Mouse (Mus musculus) mouse trophoblast stem cell (cell line): ENCODE data around the gene Upp2.

ENCODE experiments used
- in situ Hi-C, 2 experiments: fragments of 300-500 bp; cut with MseI, MboI; formaldehyde crosslinking; loops; 2 replicates in 1 of 2; 3 replicates in 1 of 2; pipeline ENCODE4 v1.15.1; 2025

The Upp2 gene

DNA sequence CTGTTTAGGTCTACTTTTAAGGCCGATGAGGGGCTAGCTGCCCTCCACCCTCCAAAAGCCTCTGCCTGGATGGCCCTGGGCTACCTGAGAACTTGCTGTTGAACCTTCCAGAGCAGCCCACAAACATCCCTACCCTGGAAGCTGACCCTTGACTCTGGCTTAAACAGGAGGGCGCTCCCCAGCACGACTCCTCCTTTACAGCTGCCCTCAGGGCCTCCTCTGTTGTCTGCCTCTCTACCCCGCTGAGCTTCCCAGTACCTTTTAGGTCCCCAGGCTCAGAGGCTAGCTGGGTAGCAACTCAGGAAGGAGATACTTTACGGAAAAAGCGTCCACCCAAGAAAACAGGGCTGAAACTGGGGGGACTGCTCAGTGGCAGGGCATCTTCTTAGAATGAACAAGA lies 15.2 kb upstream of the Upp2 start:
- in situ Hi-C loops, result no loop called here

DNA sequence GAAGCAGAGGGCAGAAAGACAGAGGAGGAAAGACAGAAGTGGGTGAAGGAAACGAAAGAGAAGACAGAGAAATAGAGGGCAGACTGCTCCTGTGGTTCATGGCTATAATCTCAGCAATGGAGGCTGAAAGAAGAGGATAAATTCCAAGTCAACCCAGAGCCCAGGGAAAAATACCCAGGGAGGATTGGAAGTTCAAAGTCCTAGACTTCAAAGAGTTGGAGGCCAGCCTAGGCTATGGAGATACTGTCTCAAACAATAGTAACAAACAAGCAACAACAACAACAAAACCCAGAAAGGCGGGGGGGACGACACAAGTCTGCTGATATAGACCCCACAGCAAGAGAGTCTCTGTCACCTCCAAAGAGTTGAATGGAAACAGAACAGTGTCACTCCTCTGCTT lies 14.8 kb upstream of the Upp2 start:
- in situ Hi-C loops, result no loop called here

DNA sequence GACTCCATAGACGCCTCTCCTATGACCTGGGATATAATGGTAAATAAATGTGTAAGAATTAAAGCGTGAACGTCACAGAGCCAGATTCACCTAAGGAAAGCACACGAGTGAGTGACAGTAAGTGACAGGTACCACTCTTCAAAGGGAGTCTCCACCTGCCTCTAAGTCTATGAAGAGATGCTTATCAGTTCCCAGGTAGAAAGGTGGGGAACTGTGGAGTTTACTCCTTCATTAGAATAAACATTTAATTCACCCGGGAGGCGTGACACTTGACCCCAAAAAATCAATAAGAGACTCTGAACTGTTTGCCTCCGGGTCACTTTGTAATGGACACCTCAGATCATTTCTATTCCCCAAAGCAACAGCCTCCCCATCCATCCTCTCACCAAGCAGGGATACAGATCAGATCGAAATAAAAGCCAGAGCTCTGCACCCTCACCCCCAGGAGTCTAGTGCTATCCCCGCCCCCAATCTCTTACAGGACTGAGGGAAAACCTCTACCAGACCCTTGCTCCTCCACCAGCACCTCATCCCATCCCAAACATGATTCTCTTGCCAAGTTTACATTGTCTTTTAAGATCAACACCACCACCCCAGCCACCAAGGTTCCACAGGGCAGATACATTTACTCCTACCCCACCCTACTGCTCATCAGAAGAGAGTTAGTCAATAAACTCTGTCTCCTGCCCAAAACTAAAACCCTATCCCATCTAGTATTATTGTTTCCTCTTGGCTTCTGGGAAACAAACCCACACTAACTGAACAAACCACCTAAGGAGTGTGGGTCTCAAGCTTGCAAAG lies 9.9 kb upstream of the Upp2 start:
- in situ Hi-C loops, result no loop called here

DNA sequence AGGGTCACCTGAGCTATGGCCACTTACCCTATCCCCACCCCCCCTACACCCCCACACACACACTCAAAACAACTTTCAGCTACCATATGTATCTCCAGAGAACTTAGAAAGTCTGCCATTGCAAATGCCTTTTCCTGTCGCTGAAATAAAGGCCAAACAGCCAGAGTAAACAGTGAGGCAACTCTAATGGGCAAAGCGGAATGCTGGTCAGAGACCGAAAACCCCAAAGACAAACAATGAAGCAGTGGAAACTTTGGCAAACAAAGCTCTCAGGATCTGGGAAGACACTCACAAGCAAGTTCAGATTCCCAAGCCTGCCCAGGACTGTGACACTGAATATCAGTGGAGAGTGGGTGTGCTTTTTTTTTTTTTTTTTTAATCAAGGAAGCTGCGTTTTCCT lies 5.0 kb upstream of the Upp2 start:
- in situ Hi-C loops, result no loop called here

DNA sequence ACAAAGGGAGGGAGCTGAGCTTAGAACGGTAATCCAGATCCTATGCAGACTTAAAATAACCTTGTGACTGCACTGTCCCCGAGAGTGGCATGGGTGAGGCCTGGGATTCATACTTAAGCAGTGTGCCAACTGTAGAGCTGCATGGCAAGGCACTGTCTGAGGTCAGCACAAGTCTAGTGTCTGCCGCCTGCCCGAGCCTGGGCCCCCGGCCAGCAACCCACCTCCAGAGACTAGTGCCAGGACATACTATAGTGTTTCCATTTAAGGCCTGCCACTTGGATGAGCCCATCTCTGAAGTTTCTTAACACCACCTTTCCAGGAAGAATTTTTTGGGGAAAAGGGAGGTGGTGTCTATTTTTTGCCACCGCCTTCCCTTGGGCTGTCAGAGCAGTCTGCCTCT lies 1.8 kb upstream of the Upp2 start:
- in situ Hi-C loops, result no loop called here

DNA sequence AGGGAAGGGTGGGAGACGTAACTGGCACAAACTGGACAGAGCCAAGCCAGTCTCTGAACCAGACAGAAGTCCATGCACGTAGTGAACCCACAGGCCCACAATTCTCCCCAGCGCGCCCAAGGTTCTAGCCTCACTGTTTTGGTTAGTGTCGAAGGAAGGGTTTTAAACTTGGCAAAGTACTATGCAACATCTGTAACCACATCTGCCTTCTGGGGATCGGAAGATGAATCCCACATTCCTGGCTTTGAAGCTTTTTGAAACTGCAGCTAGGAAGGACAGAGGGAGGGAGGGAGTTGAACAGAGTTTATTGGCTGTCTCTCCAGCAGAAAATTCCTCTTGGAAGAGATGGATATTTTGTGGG lies 1.1 kb upstream of the Upp2 start:
- in situ Hi-C loops, result no loop called here

DNA sequence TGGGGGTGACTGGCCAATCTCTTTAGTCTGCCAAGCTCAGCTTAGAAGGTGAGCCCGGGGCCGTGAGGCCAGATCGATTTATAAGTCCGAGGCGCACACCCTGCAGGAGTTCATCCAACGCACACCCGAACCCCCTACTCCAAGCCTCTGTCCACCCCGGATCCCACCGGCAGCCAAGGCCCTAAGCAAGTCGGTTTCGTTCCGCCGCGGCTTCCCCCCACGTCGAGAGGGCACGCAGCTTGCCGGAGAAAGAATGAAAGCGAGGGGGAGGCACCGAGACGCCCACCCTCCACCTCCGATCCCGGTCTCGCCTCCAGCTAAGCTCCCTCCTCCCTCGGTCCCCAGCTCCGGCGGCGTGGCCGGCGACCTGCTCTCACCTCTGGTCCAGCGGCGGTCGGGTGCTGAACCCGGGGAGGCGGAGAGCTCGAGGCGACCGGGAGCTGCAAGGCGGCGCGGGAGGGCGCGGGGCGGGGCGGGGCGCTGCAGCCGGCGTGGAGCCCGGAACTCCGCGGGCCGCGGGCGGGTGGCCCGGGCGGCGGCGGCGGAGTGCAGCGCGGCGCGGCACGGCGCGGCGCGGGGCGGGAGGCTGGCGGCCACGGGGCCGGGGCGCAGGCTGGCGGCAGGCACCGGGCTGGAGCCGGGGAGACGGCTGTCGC lies 560 bp upstream of the Upp2 start:
- in situ Hi-C loops, result no loop called here

DNA sequence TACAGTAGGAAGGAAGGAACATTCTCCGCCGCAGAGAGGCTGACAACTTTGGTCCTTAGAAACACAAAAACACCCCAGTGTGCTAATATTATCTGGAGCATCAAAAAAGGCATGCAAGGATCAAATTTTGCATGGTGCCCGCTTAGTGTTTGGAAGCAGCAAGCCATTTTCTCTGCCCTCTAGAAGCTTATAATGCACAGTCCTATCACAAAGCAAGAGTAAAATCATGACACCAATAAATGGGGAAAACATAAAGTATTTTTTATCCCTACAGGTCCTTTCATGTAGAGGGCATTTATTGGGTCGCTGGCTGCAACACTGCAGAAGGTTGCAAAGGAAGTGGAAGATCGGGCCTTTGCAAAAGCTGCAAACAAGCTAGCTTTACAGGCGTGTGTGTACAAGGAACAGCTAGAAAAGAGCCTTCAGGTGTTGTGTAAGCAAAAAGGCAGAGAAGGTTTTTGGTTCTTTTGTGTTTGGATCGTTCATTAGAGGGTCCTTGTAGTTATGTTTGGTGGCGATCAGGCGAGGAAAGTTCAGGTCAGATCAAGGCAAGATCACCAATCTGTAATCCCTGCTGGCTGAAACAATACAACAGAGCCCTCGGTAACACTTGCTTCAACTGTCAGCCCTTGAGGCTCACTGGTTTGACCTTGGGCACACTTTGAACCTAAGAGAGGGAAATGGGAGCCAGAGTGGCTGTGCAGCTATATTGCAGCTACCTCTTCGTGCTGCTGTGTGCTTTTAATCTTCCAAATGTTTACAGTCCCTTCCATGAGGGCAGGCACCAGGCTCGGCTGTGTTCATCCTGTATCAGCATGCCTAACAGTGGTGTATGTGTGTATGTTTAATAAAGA lies 995 bp downstream of the Upp2 start:
- in situ Hi-C loops, result no loop called here

DNA sequence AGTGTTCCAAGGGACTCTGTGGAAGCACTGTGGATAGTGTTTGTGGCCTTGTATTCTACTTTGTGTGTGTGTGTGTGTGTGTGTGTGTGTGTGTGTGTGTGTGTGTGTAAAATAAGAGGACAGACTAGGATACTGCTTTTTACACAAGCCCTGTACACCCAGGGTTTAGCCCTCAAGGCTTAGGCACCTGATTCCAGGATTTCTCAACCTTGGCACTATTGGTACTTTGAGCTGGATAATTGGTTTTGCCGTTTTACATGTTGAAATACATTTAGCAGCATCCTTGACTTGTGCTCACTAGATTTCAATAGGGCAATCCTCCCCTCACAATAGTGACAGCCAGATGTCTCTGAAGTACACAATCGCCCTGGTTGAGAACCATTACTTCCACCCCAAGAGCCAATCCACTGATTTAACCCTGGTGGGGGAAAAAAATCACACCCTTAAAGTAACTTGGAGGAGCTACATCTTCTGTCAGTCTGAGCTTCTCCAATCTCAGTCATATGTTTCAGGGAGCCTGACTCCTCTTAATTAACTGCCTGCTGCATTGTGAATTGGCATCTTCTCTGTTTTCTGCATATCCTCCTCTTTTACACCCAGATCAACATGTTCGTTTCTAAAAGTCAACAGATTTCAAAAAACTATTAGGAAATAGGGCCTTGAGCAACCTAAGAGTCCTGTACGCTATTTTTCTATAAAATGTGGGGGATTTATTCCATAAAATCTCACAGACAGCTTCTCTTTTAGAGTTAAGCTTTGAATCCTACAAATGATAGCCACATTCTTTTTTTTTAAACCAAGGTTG lies 1.9 kb downstream of the Upp2 start:
- in situ Hi-C loops, result no loop called here

DNA sequence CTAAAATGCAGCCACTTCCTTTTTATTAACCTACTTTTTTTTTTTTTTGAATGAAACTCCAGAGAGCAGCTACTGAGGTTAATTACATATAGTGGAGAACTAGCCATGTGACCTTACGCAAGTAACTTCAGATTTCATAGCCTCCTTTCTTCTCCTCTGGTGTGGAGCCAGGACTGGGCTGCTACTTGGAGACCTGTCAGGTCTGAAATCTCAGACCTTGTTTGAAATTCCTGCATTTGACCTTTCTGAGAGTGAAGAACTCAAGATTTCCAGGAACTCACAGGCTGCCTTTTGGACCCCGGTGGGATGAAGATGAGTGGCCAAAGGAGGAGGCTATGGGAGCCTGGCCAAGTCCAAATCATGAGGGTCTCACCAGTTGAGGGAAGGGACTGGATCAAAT lies 7.1 kb downstream of the Upp2 start:
- in situ Hi-C loops, result no loop called here

DNA sequence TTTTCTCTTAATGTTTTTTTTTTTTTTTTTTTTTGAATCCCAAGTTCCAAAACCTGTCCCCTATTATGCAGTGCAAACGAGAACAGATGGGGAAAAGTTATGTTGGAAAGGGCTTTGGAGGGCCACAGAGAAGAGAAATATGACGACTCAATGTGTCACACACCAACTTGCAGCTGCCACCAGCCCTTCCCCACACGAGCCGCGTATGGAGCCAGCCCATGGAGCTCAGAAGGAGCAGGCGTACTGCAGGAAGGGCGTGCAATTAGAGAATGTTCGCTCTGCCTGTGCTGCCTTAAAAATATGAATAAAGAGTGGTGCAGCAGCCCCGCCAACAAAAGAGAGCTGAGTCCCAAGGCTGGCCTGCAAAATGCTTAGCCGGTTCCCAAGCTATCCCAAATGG lies 19.2 kb downstream of the Upp2 start:
- in situ Hi-C loops, result no loop called here

DNA sequence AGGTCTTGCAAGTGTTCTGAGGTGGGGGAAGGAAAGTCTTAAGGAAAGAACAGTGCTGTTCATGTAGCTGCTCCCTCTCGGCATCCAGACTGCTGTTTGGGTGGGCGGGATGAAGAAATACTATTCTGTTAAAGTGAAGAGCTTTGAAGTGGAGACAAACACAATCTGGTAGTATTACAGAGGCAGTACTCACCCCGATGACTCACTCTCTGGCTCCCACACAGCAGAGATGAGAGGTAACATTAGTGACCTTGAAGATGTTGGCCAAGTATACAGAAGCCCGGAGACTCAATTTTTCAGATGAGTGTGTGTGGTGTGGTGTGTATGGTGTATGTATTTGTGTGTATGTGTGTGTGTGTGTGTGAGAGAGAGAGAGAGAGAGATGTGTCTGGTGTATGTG lies 22.5 kb downstream of the Upp2 start:
- in situ Hi-C loops, result no loop called here

DNA sequence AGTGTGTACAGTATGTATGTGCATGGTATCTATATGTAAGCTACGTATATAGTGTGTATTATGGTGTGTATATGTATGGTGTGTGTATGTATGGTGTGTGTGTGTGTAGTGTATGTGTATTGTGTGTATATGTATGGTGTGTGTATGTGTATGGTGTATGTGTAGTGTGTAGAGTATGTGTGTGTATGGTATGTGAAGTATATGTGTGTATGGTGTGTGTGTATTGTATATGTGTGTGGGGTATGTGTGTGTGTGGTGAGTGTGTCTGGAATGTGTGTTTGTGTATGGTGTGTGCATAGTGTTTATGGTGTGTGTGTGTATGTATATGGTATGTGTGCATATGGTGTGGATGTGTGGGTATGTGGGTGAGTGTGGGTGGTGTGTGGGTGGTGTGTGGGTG lies 23.0 kb downstream of the Upp2 start:
- in situ Hi-C loops, result no loop called here

DNA sequence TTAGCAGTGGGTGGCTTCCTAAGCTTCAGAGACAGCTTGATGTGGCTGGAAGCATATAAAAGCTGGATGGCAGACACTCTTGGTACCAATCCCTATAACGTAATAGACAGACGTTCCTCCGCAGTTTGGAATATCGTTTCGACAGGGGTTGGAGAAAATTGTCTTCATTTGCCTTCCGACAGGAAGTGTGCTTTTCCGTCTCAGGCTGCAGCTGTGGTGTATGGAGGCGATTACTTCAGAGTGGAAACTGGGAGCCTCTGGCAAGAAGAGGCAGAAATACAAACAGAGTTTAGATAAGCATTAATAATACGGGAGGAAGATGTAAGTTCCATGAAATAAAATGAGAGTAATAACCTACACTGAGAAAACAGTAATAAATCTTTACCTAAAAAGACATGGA lies 28.3 kb downstream of the Upp2 start:
- in situ Hi-C loops, result no loop called here

DNA sequence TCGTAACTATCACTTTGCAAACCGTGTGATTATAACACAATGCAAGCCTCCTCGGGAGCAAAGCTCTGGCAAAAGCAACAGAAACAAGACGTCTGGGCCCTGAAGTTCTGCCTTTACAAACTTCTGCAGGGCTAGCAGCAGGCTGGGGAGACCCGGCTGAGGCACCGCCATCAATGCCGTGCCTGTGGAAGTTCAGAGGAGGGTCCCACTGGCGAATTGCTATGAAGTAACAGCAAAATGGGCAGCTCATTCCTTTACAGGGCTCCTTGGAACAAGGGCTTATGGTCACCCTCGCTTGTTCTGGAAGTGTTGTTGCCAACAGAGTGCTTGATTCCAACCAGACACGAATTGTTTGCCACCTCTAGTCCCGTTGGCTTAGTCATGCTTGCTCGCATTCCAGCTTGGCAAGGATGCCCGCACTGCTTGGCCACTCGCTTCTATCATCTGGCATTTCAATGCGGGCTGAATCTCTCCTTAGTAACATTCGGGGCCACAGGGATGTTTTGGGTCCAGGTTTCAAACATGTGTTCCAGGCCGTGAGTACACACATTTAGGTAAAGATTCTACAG lies 29.8 kb downstream of the Upp2 start:
- in situ Hi-C loops, result no loop called here

DNA sequence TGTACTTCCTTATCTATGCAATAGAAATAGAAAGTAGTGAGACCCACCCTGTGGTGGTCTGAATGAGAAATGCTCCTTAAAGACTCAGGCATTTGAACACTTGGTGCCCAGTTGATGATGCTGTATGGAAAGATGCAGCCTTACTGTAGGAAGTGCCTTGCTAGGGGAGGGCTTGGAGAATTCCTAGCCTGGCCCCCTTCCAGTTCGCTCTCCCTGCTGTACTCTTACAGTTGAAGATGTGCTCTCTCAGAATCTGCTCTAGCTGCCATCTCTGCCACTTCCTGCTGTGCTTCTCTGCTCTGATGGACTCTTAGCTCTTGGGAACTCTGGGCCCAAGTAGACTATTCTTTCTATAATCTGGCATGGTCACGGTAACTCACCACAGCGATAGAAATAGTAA lies 30.5 kb downstream of the Upp2 start:
- in situ Hi-C loops, result no loop called here

DNA sequence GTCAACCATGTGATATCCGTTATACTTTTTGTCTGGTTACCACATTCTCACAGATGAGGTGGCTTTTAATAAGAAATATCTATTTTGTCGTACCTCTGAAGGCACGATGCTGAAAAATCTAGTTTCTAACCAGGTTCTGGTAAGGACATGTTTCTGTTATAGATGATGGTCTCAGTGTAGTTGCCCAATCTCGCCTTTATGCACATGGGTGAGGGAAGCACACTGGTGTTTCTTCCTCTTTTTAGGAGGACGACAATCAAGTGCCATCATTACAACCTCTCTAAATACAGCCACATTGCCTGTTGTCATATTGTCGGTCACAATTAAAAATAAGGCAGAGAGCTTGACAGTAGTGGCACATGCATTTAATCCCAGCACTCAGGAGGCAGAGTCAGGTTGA lies 32.5 kb downstream of the Upp2 start:
- in situ Hi-C loops, result no loop called here

DNA sequence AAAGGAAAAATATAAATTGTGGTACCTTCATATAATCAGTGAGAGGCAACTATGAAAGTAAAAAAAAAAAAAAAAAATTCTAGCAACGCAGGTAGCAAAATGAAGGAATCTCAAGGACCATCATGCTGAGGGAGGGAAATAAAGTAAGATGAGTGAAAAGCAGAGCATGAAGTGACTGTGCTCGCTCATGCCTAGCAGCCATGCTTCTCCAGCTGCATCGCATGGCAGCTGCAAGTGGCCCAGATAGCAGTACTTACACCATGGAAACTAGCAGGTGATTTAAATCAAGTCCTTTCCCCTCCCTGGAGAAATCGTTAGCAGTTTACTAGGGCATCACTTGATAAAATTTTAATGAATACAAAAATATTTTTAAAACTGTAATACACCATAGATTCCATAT lies 34.3 kb downstream of the Upp2 start:
- in situ Hi-C loops, result no loop called here

DNA sequence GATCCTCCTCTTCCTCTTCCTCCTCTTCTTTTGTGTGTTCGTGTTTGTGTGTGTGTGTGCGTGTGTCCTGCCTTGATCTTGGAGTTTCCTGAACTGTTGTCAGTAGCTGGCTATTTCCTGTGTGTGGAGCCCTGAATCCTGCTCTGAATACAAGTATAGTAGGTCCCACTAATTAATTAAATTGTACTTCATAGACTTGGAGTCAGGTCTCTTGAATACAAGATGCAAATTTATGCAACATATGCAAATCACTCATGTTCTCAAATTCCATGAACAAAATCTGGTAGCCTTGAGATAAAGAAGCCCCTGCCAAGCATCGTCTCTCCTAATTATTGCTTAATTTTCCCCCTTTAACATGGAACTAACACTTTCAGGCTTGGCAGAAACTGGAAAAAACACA lies 36.3 kb downstream of the Upp2 start:
- in situ Hi-C loops, result no loop called here

DNA sequence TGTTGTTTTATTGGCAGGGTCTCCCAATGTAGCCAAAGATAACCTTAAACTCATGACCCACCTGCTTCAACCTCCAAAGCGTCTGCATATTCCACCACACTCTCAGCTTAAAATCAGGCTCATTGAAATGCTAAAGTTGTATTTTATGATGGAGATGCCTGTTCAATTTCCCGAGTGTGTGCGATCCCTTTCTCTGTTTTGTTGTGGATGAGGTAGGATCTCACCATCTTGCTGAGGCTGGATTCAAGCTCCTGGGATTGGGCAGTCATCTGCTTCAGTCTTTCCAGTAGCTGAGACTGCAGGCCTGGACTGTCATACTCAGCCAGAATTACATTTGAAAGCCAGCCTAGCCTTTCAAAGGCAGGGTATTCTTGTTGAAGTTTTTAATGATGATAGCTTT lies 37.7 kb downstream of the Upp2 start:
- in situ Hi-C loops, result no loop called here

DNA sequence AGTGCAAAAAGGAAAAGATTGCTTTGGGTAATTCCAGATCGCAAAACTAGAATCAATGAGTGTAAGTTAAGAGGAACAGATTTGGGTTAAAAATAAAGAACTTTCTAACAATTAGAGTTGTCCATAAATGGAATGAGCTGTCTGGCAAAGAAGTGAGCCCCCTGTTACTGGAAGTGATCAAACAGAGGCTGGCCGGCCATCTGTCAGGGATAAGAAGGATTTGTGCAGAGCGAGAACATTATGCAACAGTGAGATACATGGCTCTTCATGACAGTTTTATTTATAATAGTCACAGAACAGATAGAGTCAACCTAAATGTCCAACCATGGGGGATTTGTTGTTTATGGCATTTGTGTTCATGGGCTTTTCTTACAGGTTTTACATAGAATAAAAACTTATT lies 46.6 kb downstream of the Upp2 start:
- in situ Hi-C loops, result no loop called here

DNA sequence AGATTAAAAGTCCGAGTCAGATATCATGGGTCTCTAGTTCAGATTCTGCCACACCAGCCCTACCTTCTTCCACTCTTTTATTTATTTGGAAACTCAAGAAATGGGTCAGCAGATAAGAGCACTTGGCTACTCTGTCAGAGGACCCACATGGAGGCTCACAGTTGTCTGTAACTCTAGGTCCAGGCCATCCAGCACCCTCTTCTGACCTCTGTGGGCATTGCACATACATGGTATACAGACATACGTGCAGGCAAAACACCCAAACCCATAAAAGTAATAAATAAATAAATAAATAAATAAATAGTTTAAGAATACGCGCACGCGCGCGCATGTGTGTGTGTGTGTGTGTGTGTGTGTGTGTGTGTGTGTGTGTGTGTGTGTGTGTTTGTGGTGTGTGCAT lies 47.8 kb downstream of the Upp2 start:
- in situ Hi-C loops, result no loop called here
